Mouse (Mus musculus) heart, postnatal 25 days (tissue): ENCODE data around the gene Zfp788. TPM values are rescaled to one million over a fixed set of nuclear protein-coding genes. Genes with fewer than 3 reads are reported as not detected.
A peak's percentile ranks its signal among the peaks of the same experiment; 100 is the strongest.
"Not testable (repeated sequence)": the region's sequence is repeated elsewhere in the genome, so short reads cannot be mapped to it uniquely, and the experiment has no call there.

ENCODE experiments used
- DNase-seq: peaks from one replicate; pipeline ENCODE4 v3.0.0; 2022; ENCODE audit warnings: low spot score
- intact Hi-C: fragments of 180-260 bp; cut with DNase I; formaldehyde crosslinking; loops from one replicate; pipeline ENCODE4 v1.15.1; 2025
- total RNA-seq, 2 experiments: library from RNA; stranded (reverse); gene quantifications; 2 replicates each; pipeline ENCODE4 v1.2.3; 2021

Zfp788 gene
- total RNA-seq, result 1 to 10 TPM; 7.6 to 8.9 TPM

DNA sequence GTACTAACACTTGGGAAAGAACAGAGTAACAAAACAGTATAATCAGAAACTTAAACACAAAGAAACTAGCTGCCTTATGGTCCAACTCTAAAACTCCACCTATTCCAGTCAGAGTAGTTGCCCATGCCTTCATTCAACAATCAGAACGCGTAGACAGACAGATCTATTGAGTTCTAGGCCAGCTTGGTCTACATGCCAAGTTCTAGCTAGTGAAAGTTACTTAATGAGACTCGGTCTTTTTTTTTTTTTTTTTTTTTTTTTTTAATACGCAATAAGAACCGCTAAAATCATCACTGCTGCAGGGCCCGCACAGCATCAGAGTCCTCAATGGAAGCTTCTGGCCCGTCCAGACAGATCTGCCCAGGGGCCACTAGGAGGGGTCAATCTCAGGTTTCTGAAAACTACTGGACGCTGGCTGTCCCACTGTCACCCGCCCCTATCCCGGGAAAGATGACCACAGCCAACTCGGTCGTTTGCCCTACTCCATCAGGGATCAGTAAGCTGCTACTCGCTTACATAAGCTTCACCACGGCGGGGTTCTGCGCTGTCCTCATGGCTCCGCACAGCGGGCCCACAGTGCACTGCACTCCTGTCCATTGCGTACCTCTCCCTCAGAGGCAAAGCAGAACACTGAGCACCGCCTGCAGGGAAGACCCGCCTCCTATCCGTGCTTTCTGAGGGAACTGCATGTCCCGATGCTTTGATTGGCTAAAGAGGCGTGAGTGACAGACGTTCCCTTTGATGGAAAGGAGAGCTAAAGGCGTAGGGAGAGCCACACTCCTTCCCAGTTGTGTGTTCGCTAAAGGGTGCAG is at the start of gene Zfp788:
TSS of gene Zfp788 (plus strand) at position 795 of the 812 bp plus-strand sequence.
- intact Hi-C loops, result loop anchor here (2.0 to 10.0 kb wide), 3 partner anchors 35 to 238 kb away; partner anchors contain the start of genes 2610021A01Rik, AI987944, AW146154 and Gm20449
- peak; percentile 93 for DNase-seq

DNA sequence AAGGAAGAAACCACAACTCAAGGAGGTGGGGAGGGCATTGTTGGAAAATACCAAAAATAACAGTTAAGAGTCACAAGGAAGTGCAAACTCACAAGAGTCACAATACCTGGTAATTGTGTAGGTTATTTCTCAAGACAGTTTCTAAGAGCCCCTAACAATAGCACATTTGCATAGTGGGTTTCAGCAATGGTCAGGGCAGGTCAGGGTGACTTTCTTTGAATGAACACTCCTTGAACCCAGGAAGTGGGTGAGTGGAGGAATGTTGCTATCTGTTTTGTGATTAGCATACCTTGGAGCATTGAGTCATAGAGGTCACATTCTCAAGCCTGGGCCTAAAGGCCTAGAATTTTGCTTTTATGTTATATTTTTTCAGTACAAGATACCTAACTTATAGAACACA is 45.2 kb upstream of the Zfp788 start:
- intact Hi-C loops, DNase-seq: not testable (repeated sequence)

DNA sequence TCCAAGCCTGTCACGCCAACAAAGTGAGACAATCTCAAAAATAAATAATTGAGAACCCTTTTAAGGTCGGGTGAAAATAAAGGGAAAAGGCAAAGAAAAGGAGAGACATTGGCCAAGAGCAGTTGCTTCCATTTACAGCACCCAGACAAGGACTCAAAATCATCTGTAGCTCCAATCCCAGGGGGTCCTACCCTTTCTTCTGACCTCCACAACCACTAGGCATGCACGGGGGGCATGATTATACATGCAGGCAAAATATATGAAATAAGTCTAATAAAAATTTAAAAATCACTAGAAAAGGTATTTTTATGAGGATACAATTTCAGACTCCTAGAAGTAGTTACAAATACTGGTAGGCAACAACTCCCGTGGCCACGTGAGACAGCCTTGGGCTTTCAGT is 34.4 kb upstream of the Zfp788 start:
- DNase-seq, result no peak
- intact Hi-C loops, result loop anchor here (5.0 to 10.0 kb wide), 3 partner anchors 34 to 906 kb away; partner anchors contain the start of genes Zfp141 and Zfp788

DNA sequence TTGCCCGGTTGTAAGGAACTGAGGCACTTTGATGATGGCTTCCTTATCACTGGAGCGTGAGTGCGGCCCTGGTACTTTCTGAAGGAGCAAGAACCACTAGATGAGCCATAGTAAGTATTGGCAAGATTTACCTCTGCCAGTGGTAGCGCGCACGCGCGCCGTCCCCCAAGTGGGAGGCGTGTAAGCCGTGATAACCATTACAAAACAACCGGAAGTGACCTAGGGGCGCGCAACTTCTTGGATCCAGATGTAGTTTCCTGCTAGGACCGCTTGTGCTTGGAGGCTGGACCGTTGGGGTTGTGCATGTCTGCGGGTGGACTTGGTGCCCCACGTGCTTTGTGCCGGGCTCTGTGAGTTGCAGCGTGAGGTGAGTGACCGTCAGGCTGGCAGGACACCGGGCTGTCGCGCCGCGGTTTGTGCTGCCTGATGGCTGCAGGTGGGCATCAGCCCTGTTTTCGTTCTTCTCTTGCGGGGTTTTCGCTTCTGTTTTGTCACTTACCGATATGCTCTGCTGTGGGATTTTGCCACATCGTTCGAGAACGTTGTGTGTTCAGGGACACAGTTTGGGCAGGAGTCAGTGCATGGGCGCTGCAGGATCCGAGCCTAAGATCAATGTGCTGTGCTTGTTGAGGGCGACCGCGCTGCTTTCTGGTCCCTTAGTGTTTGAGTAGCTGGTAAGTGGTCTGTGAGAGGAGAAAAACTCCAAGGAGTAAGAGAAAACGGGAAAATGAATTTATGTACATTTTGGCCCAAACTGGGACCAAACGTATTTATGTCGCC is 33.8 kb upstream of the Zfp788 start, which contains the start of gene 2610021A01Rik:
TSS of gene 2610021A01Rik (plus strand) at position 197 of the 780 bp plus-strand sequence.
- intact Hi-C loops, result loop anchor here (5.0 to 10.0 kb wide), 3 partner anchors 33 to 906 kb away; partner anchors contain the start of genes Zfp141 and Zfp788
- peak; percentile 85 for DNase-seq

DNA sequence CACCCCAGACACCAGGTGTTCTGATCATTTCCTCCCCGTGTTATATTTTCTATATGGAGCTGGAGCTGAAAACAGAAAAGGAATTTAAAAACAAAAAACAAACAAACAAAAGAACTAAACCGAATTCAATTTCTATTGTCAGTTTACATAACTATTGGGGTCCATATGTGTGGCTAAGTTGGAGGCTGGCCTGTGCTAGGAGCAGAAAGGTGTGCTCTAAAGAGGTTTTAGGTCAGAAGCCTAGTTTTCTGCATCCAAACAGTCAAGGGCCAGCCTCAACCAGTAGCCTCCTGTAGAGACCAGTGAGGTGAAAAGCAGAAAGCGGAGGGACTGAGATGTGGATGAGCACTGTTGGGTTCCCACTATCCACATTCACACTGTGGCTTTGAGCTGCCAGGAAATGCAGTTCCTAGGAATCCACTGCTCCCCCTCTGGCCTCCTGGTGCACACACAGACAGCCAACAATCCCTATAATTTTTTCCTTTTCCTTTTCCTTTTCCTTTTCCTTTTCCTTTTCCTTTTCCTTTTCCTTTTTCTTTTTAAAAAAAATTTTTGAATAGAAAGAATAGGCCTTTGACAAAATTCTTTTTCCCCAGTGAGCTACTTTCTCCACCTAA is 33.0 kb upstream of the Zfp788 start:
- intact Hi-C loops, result loop anchor here (5.0 to 10.0 kb wide), 3 partner anchors 32 to 905 kb away; partner anchors contain the start of genes Zfp141 and Zfp788
- no peak for DNase-seq

DNA sequence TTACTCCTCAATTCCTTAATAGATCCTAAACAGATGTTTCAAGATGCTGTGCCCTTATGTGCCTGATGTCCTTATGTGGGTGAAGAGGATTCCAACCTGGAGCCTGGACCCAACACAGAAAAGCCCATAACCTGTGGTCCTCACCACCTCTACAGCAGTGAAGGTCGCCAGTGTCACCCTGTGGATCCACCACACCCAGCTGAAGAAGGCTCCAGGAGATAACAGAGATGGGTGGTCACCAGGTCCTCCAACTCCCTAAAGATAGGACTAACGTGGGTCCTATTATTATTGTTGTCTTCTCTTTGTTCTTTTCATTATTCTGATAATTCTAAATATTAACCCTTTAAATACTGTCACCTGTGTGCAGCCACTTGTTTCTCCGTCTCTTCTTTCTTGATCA is 21.3 kb upstream of the Zfp788 start:
- intact Hi-C loops, result no loop called here
- DNase-seq, result no peak

DNA sequence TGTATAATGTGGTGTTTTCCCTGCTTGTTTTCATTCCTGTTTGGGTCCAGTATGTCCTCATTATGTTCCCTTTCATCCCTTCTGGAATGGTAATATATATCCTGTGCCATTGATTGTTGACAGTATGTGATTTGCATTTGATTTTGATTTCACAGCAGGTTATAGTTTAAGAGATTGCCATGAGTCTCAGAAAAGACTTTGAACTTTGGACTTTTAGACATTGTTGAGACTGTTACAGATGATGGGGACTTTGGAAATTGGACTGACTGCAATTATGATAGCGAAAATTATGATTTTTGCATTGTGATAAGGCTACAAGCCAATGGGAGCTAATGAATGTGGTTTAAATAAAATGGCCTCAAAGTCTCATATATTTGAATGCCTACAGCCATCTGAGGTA is 16.8 kb upstream of the Zfp788 start:
- DNase-seq, intact Hi-C loops: not testable (repeated sequence)

DNA sequence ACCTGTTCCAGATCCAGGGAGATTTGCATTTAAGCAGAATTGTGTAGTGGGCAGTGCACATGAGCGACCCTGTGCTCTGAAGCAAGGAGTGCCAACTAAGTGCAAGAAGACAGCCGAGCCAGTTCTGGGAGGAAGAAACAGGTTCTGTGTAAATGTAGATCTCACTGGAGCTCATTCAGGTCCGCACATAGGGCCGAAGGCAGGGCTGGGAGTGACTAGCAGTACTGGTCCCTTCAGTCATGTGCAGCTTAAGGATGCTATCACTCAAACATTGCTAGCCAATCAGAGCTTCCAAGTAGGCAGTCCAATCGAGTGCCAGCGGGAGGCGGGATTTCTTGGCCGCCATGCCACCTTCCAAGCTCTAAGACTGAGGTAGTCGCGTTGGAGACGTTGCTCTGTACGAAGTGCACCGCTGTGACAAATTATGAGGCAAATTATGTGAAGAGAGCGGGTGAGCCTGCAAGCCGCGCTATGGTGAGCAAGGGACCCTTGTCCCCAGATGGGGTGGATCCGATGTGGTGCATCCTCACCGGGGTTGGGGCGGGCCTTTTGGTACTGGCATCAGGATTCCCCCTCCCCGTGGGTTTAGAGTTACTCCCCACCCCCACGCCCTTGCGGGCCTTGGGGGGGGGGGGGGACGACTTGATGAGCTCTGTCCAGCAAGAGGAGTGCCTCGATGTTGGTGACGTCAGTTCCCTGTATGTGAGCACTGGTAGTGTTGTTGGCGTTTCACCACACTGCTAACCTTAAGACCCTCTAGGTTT is 400 bp downstream of the Zfp788 start:
- intact Hi-C loops, result loop anchor here (2.0 to 10.0 kb wide), 3 partner anchors 36 to 239 kb away; partner anchors contain the start of genes 2610021A01Rik, AI987944, AW146154 and Gm20449
- peak; percentile 85 for DNase-seq

DNA sequence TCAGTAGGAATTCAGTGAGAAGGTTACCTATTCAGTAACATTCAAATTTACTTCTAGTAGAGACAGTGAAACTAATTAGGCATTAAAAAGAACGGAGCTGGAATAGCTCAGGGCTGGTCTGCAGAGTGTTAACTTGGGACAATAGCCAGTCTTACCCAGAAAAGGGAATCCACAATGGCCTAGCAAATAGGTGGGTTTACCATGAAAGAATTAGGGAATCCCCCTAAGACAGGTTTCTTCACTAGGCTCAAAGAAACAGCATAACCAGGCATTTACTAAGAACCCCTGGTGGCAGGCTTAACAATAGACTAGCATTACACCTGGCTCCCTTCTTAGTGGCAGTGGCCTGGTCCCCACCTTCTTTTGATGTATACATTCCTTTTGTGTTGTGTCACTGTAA is 41.3 kb downstream of the Zfp788 start:
- intact Hi-C loops, DNase-seq: not testable (repeated sequence)

Other genes with a start within 250 kb of the Zfp788 start
- gene AI987944, start 239.8 kb upstream of the Zfp788 start, total RNA-seq, result 10 to 100 TPM in 1 of 2 experiments, 1 to 10 TPM in 1; 7.7 to 11.5 TPM
- gene Vmn2r57, start 184.5 kb upstream of the Zfp788 start, total RNA-seq, result under 1 TPM; 0.11 to 0.23 TPM
- not detected for gene Gm20449, start 133.8 kb upstream of the Zfp788 start, total RNA-seq
- gene AW146154, start 133.3 kb upstream of the Zfp788 start, total RNA-seq, result 1 to 10 TPM; 4.8 to 5.1 TPM
- gene Gm6871, start 59.5 kb upstream of the Zfp788 start, total RNA-seq, result not detected
- gene 2610021A01Rik, start 34.0 kb upstream of the Zfp788 start, total RNA-seq, result 10 to 100 TPM; 10.2 to 10.8 TPM
- gene Vmn2r58, start 239.5 kb downstream of the Zfp788 start, total RNA-seq, result not detected